9 mouse cellular contexts compared by ENCODE assay signal in the genomic region with DNA sequence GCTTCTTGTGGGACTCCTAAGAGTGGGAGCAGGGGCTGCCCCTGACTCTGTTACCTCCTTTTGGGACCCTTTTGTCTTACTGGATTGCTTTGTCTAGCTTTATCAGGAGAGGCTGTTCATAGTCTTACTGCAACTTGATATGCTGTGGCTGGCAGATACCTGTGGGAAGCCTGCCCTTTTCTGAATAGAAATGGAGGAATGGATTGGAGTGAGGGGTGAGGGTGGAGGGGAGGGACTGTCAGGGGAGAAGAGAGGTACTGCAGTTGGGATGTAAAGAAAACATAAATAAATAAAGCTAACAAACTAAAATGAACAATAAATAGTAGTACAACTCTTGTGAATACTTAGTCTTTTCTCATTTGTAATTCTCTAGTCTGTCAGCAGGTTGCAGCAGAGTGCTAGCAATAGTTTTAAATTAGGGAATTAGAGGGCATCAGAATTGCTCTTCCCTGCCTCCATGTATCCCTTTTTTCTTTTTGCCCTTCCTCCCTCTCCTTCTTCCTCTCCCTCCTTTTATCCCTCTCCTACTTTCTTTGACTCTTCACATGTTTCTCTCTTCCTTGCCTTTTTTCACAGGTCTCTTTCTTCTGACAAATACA.
DNase-seq lines count a peak whose midpoint lies in the region; ATAC-seq and TF ChIP-seq lines count a peak whose summit lies in the region.
"Had no signal": no experiment of that assay in that cellular context is flagged by ENCODE, and none has a peak within 500 bp of the region (broad histone marks: within the 10 kb centered on the region; RNA-seq: fewer than 3 reads in every experiment).

No protein-coding gene starts in this region.

- DNase-seq in forebrain, embryonic 11.5 days (ENCODE audit: low spot score) = no peak
- DNase-seq in limb, embryonic 14.5 days (ENCODE audit: low spot score) = peak; percentile 50
- DNase-seq in limb, embryonic 10.5 days (ENCODE audit: low spot score) = no peak
- DNase-seq in brain, adult 2 months (ENCODE audit: low read depth, low spot score) = peak; percentile 65
- no peak for DNase-seq in thymus, postnatal 0 days (ENCODE audit: low spot score)
- DNase-seq in natural killer cell, adult 2 months (ENCODE audit: low spot score in 2 of 2) = no peak

- no peak for TF ChIP-seq POLR2A in limb, embryonic 14.5 days (IDR thresholded peaks at IDR 0.05; ENCODE audit: borderline replicate concordance, extremely low read depth, insufficient read depth, insufficient read length)

- H3K4me1 ChIP-seq in forebrain, embryonic 13.5 days = no peaks in the 10 kb centered on the region
- H3K4me1 ChIP-seq in forebrain, embryonic 11.5 days (replicated peaks; ENCODE audit: control insufficient read depth, insufficient read depth, low read length) = no peaks in the 10 kb centered on the region
- H3K4me1 ChIP-seq in limb, embryonic 14.5 days (ENCODE audit: control insufficient read depth, insufficient read depth, low read length) = no peaks in the 10 kb centered on the region
- no peaks in the 10 kb centered on the region for H3K4me1 ChIP-seq in limb, embryonic 10.5 days
- H3K4me1 ChIP-seq: limb, embryonic 13.5 days had no signal

- H3K9ac ChIP-seq in forebrain, embryonic 13.5 days = no peak overlapping the region
- no peak overlapping the region for H3K9ac ChIP-seq in forebrain, embryonic 11.5 days (ENCODE audit: low read length)
- H3K9ac ChIP-seq in limb, embryonic 14.5 days (ENCODE audit: low read depth, low read length, severe bottlenecking) = no peak overlapping the region
- H3K9ac ChIP-seq: limb, embryonic 13.5 days had no signal

- no peak overlapping the region for H3K4me3 ChIP-seq in forebrain, embryonic 13.5 days
- H3K4me3 ChIP-seq in forebrain, embryonic 11.5 days (ENCODE audit: low read depth, low read length) = no peak overlapping the region
- H3K4me3 ChIP-seq in limb, embryonic 14.5 days (replicated peaks; ENCODE audit: low read length) = no peak overlapping the region
- no peak overlapping the region for H3K4me3 ChIP-seq in limb, embryonic 10.5 days
- H3K4me3 ChIP-seq: limb, embryonic 13.5 days had no signal

- no peaks in the 10 kb centered on the region for H3K36me3 ChIP-seq in forebrain, embryonic 13.5 days (ENCODE audit: poor library complexity, severe bottlenecking)
- no peaks in the 10 kb centered on the region for H3K36me3 ChIP-seq in forebrain, embryonic 11.5 days (ENCODE audit: control insufficient read depth, insufficient read depth, low read length)
- H3K36me3 ChIP-seq in limb, embryonic 14.5 days (ENCODE audit: control insufficient read depth, insufficient read depth, low read length) = no peaks in the 10 kb centered on the region
- H3K36me3 ChIP-seq in limb, embryonic 10.5 days = no peaks in the 10 kb centered on the region
- H3K36me3 ChIP-seq: limb, embryonic 13.5 days had no signal

- ATAC-seq in forebrain, embryonic 13.5 days = peak; percentile 59
- no peak for ATAC-seq in forebrain, embryonic 11.5 days (replicated peaks; ENCODE audit: low FRiP score)
- no peak for ATAC-seq in limb, embryonic 14.5 days (ENCODE audit: low FRiP score, low read depth)
- ATAC-seq in megakaryocyte progenitor cell, adult 5-6 weeks (replicated peaks; ENCODE audit: poor library complexity) = peak; percentile 68

- H3K27me3 ChIP-seq in forebrain, embryonic 13.5 days = no peaks in the 10 kb centered on the region
- H3K27me3 ChIP-seq in forebrain, embryonic 11.5 days (ENCODE audit: control insufficient read depth, insufficient read depth, low read length) = no peaks in the 10 kb centered on the region
- no peaks in the 10 kb centered on the region for H3K27me3 ChIP-seq in limb, embryonic 14.5 days (ENCODE audit: control insufficient read depth, insufficient read depth, low read length)
- no peaks in the 10 kb centered on the region for H3K27me3 ChIP-seq in limb, embryonic 10.5 days (ENCODE audit: low read depth, poor library complexity, severe bottlenecking)
- H3K27me3 ChIP-seq: limb, embryonic 13.5 days had no signal

- no peak overlapping the region for H3K27ac ChIP-seq in forebrain, embryonic 13.5 days
- no peak overlapping the region for H3K27ac ChIP-seq in forebrain, embryonic 11.5 days (ENCODE audit: low read depth, low read length)
- H3K27ac ChIP-seq in limb, embryonic 14.5 days (replicated peaks; ENCODE audit: low read depth, low read length) = no peak overlapping the region
- H3K27ac ChIP-seq in limb, embryonic 10.5 days = no peak overlapping the region
- H3K27ac ChIP-seq: limb, embryonic 13.5 days had no signal

- H3K9me3 ChIP-seq in forebrain, embryonic 13.5 days (replicated peaks) = no peaks in the 10 kb centered on the region
- no peaks in the 10 kb centered on the region for H3K9me3 ChIP-seq in forebrain, embryonic 11.5 days (ENCODE audit: control insufficient read depth, low read length)
- no peaks in the 10 kb centered on the region for H3K9me3 ChIP-seq in limb, embryonic 14.5 days (ENCODE audit: control insufficient read depth, low read length)
- H3K9me3 ChIP-seq in limb, embryonic 10.5 days (replicated peaks) = no peaks in the 10 kb centered on the region
- H3K9me3 ChIP-seq: limb, embryonic 13.5 days had no signal

- H3K4me2 ChIP-seq in forebrain, embryonic 13.5 days = no peak overlapping the region
- H3K4me2 ChIP-seq in forebrain, embryonic 11.5 days (ENCODE audit: low read depth, low read length, severe bottlenecking) = no peak overlapping the region
- no peak overlapping the region for H3K4me2 ChIP-seq in limb, embryonic 14.5 days (replicated peaks; ENCODE audit: low read depth, low read length, severe bottlenecking)
- H3K4me2 ChIP-seq: limb, embryonic 13.5 days had no signal

Comparison
In these comparisons a context has a peak if more than half of its experiments do, and no peak if none do; other contexts are left out.
1. ATAC-seq: peak in forebrain, embryonic 13.5 days (single experiment) and megakaryocyte progenitor cell, adult 5-6 weeks (single experiment); none in forebrain, embryonic 11.5 days (single experiment) and limb, embryonic 14.5 days (single experiment).
2. DNase-seq: peak in limb, embryonic 14.5 days (single experiment) and brain, adult 2 months (single experiment); none in forebrain, embryonic 11.5 days (single experiment), limb, embryonic 10.5 days (single experiment), thymus, postnatal 0 days (single experiment) and natural killer cell, adult 2 months (0 of 2).